Mouse (Mus musculus) kidney, embryonic 15.5 days (tissue): ENCODE data around the gene Tmem51. TPM values are rescaled to one million over a fixed set of nuclear protein-coding genes. Genes with fewer than 3 reads are reported as not detected.
A peak's percentile ranks its signal among the peaks of the same experiment; 100 is the strongest.
"Not testable (repeated sequence)": the region's sequence is repeated elsewhere in the genome, so short reads cannot be mapped to it uniquely, and the experiment has no call there.

Experiments used
- ATAC-seq: fragments of 200-750 bp; cut with Nextera tagmentation; replicated peaks from 2 replicates; pipeline ENCODE4 v1.8.0; 2017; ENCODE audit warnings: moderate TSS enrichment; ENCODE audit not compliant: low FRiP score
- H3K27ac ChIP-seq: fragments of 300-500 bp; sonication (generic); 2 replicates; pipeline ENCODE4 v1.5.1; 2015; ENCODE audit warnings: mild to moderate bottlenecking, inconsistent platforms
- H3K27me3 ChIP-seq: fragments of 300-500 bp; sonication (generic); 2 replicates; pipeline ENCODE4 v1.6.1; 2015; ENCODE audit warnings: inconsistent platforms
- H3K36me3 ChIP-seq: fragments of 300-500 bp; sonication (generic); 2 replicates; pipeline ENCODE4 v1.6.1; 2015; ENCODE audit warnings: inconsistent platforms
- H3K4me1 ChIP-seq: fragments of 300-500 bp; sonication (generic); 2 replicates; pipeline ENCODE4 v1.6.1; 2015; ENCODE audit warnings: inconsistent platforms
- H3K4me2 ChIP-seq: fragments of 300-500 bp; sonication (generic); 2 replicates; pipeline ENCODE4 v1.6.1; 2015; ENCODE audit warnings: moderate library complexity, mild to moderate bottlenecking, inconsistent platforms
- H3K4me3 ChIP-seq: fragments of 300-500 bp; sonication (generic); replicated peaks from 2 replicates; pipeline ENCODE4 v1.5.1; 2015; ENCODE audit warnings: mild to moderate bottlenecking, inconsistent platforms
- H3K9ac ChIP-seq: fragments of 300-500 bp; sonication (generic); 2 replicates; pipeline ENCODE4 v1.6.1; 2015; ENCODE audit warnings: mild to moderate bottlenecking, inconsistent platforms
- H3K9me3 ChIP-seq: fragments of 300-500 bp; sonication (generic); replicated peaks from 2 replicates; pipeline ENCODE4 v1.6.1; 2016; ENCODE audit warnings: inconsistent platforms
- WGBS: fragments of 180-500 bp; shearing (Covaris S2); methylation state at CpG from one replicate; pipeline ENCODE4 v1.1.7; 2015; ENCODE audit warnings: mixed read lengths; 5-methylcytosine and 5-hydroxymethylcytosine counted together
- polyA plus RNA-seq: library from polyadenylated mRNA; unstranded; fragments of >200 nt; fragmentation: Nextera tagmentation; extraction: Ambion mirVana; gene quantifications from 2 replicates; pipeline ENCODE4 v1.2.1, GENCODE M21; 2015

Tmem51 gene
- polyA plus RNA-seq, 1 experiment from 2014 or later: 29.5 TPM

- Histone ChIP-seq H3K36me3 (no peaks in the 10 kb centered on the region), H3K9me3 (no peaks in the 10 kb centered on the region), H3K4me1 (peaks cover 39% of the 10 kb centered on the region), H3K4me2 (no peak overlapping the region), H3K4me3 (no peak overlapping the region), H3K27me3 (no peaks in the 10 kb centered on the region), H3K27ac (0 out of 2 replicates have a peak overlapping the region, but pooled peaks have one; percentile 18), H3K9ac (no peak overlapping the region)
- 76% methylated on average over 8 of the region's 8 CpGs for WGBS
- ATAC-seq: no peak
Measured at GRCm38 (mm10) chr4:142055600-142055999, 28.5 kb downstream of the Tmem51 start.

- no peak for ATAC-seq
- Histone ChIP-seq H3K27me3 (no peaks in the 10 kb centered on the region), H3K4me3 (no peak overlapping the region), H3K36me3 (no peaks in the 10 kb centered on the region), H3K4me1 (peaks cover 39% of the 10 kb centered on the region), H3K9me3 (no peaks in the 10 kb centered on the region), H3K27ac (no peak overlapping the region), H3K4me2 (no peak overlapping the region), H3K9ac (no peak overlapping the region)
- WGBS: 84% methylated on average over 11 of the region's 11 CpGs
Measured at GRCm38 (mm10) chr4:142054580-142054979, 29.5 kb downstream of the Tmem51 start.

- Histone ChIP-seq H3K4me2 (no peak overlapping the region), H3K27ac (peak overlapping the region; percentile 82), H3K9ac (no peak overlapping the region), H3K27me3 (no peaks in the 10 kb centered on the region), H3K36me3 (no peaks in the 10 kb centered on the region), H3K4me3 (no peak overlapping the region), H3K9me3 (no peaks in the 10 kb centered on the region), H3K4me1 (peaks cover 46% of the 10 kb centered on the region)
- no peak for ATAC-seq
- 43% methylated on average over 9 of the region's 9 CpGs for WGBS
Measured at GRCm38 (mm10) chr4:142053661-142054448, 30.2 kb downstream of the Tmem51 start.

GRCm38 (mm10) chr4:142053261-142053660 lies 30.8 kb downstream of the Tmem51 start:
- 62% methylated on average over 4 of the region's 4 CpGs for WGBS
- peak overlapping the region; percentile 82 for H3K27ac ChIP-seq
- no peak for ATAC-seq

GRCm38 (mm10) chr4:142052391-142053132 lies 31.5 kb downstream of the Tmem51 start:
- Histone ChIP-seq H3K4me3 (no peak overlapping the region), H3K27me3 (no peaks in the 10 kb centered on the region), H3K9ac (no peak overlapping the region), H3K9me3 (no peaks in the 10 kb centered on the region), H3K4me2 (0 out of 2 replicates have a peak overlapping the region, but pooled peaks have one; percentile 9), H3K4me1 (peaks cover 57% of the 10 kb centered on the region), H3K36me3 (no peaks in the 10 kb centered on the region), H3K27ac (peak overlapping the region; percentile 82)
- ATAC-seq: peak; percentile 40; the same call in 1 of the 2 replicates
- WGBS: 39% methylated on average over 22 of the region's 22 CpGs

More at GRCm38 (mm10) chr4:142053261-142053660, 30.8 kb downstream of the Tmem51 start:
- H3K27me3 ChIP-seq: no peaks in the 10 kb centered on the region
- H3K4me3 ChIP-seq: no peak overlapping the region
- H3K36me3 ChIP-seq: no peaks in the 10 kb centered on the region
- no peak overlapping the region for H3K9ac ChIP-seq
- no peaks in the 10 kb centered on the region for H3K9me3 ChIP-seq
- H3K4me1 ChIP-seq: peaks cover 50% of the 10 kb centered on the region
- no peak overlapping the region for H3K4me2 ChIP-seq

GRCm38 (mm10) chr4:142051883-142052282 lies 32.2 kb downstream of the Tmem51 start:
- not testable (repeated sequence) for H3K4me3 ChIP-seq, H3K36me3 ChIP-seq
- WGBS: 73% methylated on average over 6 of the region's 6 CpGs

GRCm38 (mm10) chr4:142049963-142050362 lies 34.1 kb downstream of the Tmem51 start:
- H3K9me3 ChIP-seq: no peaks in the 10 kb centered on the region
- H3K27me3 ChIP-seq: no peaks in the 10 kb centered on the region
- no peak overlapping the region for H3K9ac ChIP-seq
- no peaks in the 10 kb centered on the region for H3K36me3 ChIP-seq
- no peak overlapping the region for H3K4me2 ChIP-seq
- WGBS: 89% methylated on average over 5 of the region's 5 CpGs
- H3K4me1 ChIP-seq: peaks cover 79% of the 10 kb centered on the region
- no peak overlapping the region for H3K4me3 ChIP-seq
- no peak for ATAC-seq
- H3K27ac ChIP-seq: peak overlapping the region; percentile 58; the same call in 1 of the 2 replicates

More at GRCm38 (mm10) chr4:142051883-142052282, 32.2 kb downstream of the Tmem51 start:
- H3K9me3 ChIP-seq, H3K9ac ChIP-seq, ATAC-seq, H3K27me3 ChIP-seq: not testable (repeated sequence)
- H3K4me2 ChIP-seq: 0 out of 2 replicates have a peak overlapping the region, but pooled peaks have one; percentile 9
- H3K27ac ChIP-seq: 0 out of 2 replicates have a peak overlapping the region, but pooled peaks have one; percentile 45
- peaks cover 64% of the 10 kb centered on the region for H3K4me1 ChIP-seq

- Histone ChIP-seq H3K9ac (no peak overlapping the region), H3K9me3 (no peaks in the 10 kb centered on the region), H3K27me3 (no peaks in the 10 kb centered on the region), H3K4me2 (no peak overlapping the region), H3K27ac (peak overlapping the region; percentile 78), H3K4me3 (no peak overlapping the region), H3K4me1 (peaks cover 79% of the 10 kb centered on the region), H3K36me3 (no peaks in the 10 kb centered on the region)
- ATAC-seq: no peak
- 50% methylated on average over 8 of the region's 8 CpGs for WGBS
Measured at GRCm38 (mm10) chr4:142048391-142048790, 35.7 kb downstream of the Tmem51 start.

GRCm38 (mm10) chr4:142047005-142047404 lies 37.1 kb downstream of the Tmem51 start:
- H3K36me3 ChIP-seq: no peaks in the 10 kb centered on the region
- WGBS: 70% methylated on average over 5 of the region's 5 CpGs
- H3K27ac ChIP-seq: peak overlapping the region; percentile 78
- peaks cover 80% of the 10 kb centered on the region for H3K4me1 ChIP-seq
- no peaks in the 10 kb centered on the region for H3K9me3 ChIP-seq
- H3K4me2 ChIP-seq: no peak overlapping the region
- no peak overlapping the region for H3K9ac ChIP-seq
- H3K27me3 ChIP-seq: no peaks in the 10 kb centered on the region
- peak; percentile 49 for ATAC-seq
- no peak overlapping the region for H3K4me3 ChIP-seq

GRCm38 (mm10) chr4:142046496-142046895 lies 37.6 kb downstream of the Tmem51 start:
- 56% methylated on average over 7 of the region's 7 CpGs for WGBS
- ATAC-seq: no peak; the same call in 1 of the 2 replicates
- no peak overlapping the region for H3K4me3 ChIP-seq
- no peak overlapping the region for H3K9ac ChIP-seq
- H3K4me1 ChIP-seq: peaks cover 84% of the 10 kb centered on the region
- no peaks in the 10 kb centered on the region for H3K9me3 ChIP-seq
- H3K4me2 ChIP-seq: no peak overlapping the region
- H3K36me3 ChIP-seq: no peaks in the 10 kb centered on the region
- H3K27me3 ChIP-seq: no peaks in the 10 kb centered on the region
- peak overlapping the region; percentile 66; the same call in 1 of the 2 replicates for H3K27ac ChIP-seq

GRCm38 (mm10) chr4:142045595-142046163 lies 38.4 kb downstream of the Tmem51 start:
- Histone ChIP-seq H3K9ac (no peak overlapping the region), H3K27ac (peak overlapping the region; percentile 66), H3K9me3 (no peaks in the 10 kb centered on the region), H3K36me3 (no peaks in the 10 kb centered on the region), H3K4me3 (no peak overlapping the region), H3K4me2 (no peak overlapping the region), H3K27me3 (no peaks in the 10 kb centered on the region), H3K4me1 (peaks cover 83% of the 10 kb centered on the region)
- WGBS: 76% methylated on average over 14 of the region's 14 CpGs
- no peak for ATAC-seq

GRCm38 (mm10) chr4:142044452-142044851 lies 39.7 kb downstream of the Tmem51 start:
- H3K4me2 ChIP-seq: no peak overlapping the region
- peaks cover 76% of the 10 kb centered on the region for H3K4me1 ChIP-seq
- no peaks in the 10 kb centered on the region for H3K27me3 ChIP-seq
- peak; percentile 73 for ATAC-seq
- no peaks in the 10 kb centered on the region for H3K36me3 ChIP-seq
- H3K9me3 ChIP-seq: no peaks in the 10 kb centered on the region
- WGBS: 35% methylated on average over 12 of the region's 12 CpGs
- peak overlapping the region; percentile 66 for H3K27ac ChIP-seq
- no peak overlapping the region for H3K9ac ChIP-seq
- H3K4me3 ChIP-seq: no peak overlapping the region
